Mouse (Mus musculus): ENCODE measurements around the gene BC024978.

GRCm38 (mm10) chr7:27184964-27185363, 10.6 kb upstream of the BC024978 start:
- TF ChIP-seq CTCF (IDR thresholded peaks at IDR 0.05), result peak; percentile 71
- no peak for TF ChIP-seq POLR2A (IDR thresholded peaks at IDR 0.05; ENCODE audit: insufficient read depth, low read depth, low read length)
